Mouse (Mus musculus) mature B cell (primary cell): ENCODE measurements at regions not wholly inside any gene's neighbourhood (a gene's known extent, or its start where the extent isn't known, plus 50 kb on each side); places are given as distances from the start of the nearest gene placed in this dataset.
"Not testable (repeated sequence)": the region's sequence is repeated elsewhere in the genome, so short reads cannot be mapped to it uniquely, and the experiment has no call there.

ENCODE experiments used
- in situ Hi-C: fragments of 300-500 bp; cut with MboI; formaldehyde crosslinking; loops from 2 replicates; pipeline ENCODE4 v1.14.3; 2019

DNA sequence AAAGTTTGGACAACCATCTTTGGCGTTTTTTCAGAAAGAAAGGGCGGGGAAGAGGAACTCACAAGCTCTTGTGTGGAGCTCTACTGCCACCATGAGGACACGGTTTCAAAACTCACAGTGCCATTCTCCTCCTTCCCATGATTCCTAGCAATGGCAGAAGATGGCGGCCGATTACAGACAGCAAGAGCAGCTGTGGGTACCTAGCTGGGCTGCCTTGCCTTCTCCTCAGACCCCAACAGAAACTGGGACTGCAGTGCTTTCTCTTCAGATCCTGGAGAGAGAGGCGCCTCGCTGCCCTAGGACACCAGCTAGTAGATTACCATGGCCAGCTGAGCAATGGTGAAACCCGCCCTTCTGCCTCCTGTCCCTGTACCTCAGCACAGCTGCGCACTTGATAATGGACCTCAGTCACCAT is 174.2 kb upstream of the Olfr1324 start:
- in situ Hi-C loops: not testable (repeated sequence)

DNA sequence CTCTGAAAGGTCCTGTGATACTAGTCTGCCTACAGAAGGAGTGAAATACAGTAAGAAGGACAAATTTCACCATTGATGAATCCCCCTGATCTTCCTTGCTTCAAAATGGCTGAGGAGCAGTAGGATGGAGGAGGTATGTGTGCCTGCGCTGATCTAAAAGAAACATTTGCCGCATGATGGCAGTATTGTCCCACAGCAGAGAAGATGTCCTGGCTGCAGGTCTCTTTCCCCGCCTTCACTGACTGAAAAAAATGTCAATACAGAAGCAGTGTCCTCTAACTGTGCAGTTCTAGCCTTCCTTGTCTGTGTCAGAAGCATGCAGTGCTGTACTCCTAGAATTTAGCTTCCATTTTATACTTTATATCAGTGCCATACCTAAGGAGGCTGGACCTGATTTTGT is 172.0 kb upstream of the Olfr1324 start:
- in situ Hi-C loops: not testable (repeated sequence)

DNA sequence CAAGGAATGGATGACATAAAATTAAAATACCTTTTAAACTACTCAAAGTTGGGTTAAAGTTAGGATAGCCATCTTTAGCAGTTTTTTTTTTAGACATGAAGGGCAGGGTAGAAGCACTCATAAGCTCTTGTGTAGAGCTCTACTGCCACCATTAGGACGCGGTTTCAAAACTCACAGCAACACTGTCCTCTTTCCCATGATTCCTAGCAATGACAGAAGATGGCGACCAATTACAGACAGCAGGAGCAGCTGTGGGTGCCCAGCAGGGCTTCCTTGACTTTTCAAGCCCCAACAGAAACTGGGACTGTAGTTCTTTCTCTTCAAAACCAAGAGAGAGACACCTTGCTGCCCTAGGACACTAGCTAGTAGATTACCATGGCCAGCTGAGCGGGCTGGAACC is 171.5 kb upstream of the Olfr1324 start:
- in situ Hi-C loops: no loop called here

- in situ Hi-C loops: not testable (repeated sequence)
These were observed 169.3 kb upstream of the Olfr1324 start for GRCm38 (mm10) chrX:50597626-50598025.

DNA sequence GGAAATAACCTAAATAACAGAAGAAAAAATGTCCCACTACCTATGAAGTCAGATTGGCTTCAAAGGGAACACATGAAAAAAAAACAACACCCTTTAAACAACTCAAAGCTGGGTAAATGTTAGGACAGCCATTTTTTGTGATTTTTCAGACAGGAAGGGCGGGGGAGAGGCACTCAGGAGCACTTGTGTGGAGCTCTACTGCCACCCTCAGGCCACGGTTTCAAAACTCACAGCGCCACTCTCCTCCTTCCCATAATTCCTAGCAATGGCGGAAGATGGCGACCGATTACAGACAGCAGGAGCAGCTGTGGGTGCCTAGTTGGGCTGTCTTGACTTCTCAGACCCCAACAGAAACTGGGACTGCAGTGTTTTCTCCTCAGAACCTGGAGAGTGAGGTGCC is 168.8 kb upstream of the Olfr1324 start:
- in situ Hi-C loops: no loop called here

- in situ Hi-C loops: not testable (repeated sequence)
These were observed 166.7 kb upstream of the Olfr1324 start for GRCm38 (mm10) chrX:50594976-50595375.

- in situ Hi-C loops: no loop called here
These were observed 163.2 kb upstream of the Olfr1324 start for GRCm38 (mm10) chrX:50591477-50591876.

- in situ Hi-C loops: no loop called here
These were observed 162.5 kb upstream of the Olfr1324 start for GRCm38 (mm10) chrX:50590673-50591341.

- in situ Hi-C loops: no loop called here
These were observed 160.6 kb upstream of the Olfr1324 start for GRCm38 (mm10) chrX:50588892-50589291.

DNA sequence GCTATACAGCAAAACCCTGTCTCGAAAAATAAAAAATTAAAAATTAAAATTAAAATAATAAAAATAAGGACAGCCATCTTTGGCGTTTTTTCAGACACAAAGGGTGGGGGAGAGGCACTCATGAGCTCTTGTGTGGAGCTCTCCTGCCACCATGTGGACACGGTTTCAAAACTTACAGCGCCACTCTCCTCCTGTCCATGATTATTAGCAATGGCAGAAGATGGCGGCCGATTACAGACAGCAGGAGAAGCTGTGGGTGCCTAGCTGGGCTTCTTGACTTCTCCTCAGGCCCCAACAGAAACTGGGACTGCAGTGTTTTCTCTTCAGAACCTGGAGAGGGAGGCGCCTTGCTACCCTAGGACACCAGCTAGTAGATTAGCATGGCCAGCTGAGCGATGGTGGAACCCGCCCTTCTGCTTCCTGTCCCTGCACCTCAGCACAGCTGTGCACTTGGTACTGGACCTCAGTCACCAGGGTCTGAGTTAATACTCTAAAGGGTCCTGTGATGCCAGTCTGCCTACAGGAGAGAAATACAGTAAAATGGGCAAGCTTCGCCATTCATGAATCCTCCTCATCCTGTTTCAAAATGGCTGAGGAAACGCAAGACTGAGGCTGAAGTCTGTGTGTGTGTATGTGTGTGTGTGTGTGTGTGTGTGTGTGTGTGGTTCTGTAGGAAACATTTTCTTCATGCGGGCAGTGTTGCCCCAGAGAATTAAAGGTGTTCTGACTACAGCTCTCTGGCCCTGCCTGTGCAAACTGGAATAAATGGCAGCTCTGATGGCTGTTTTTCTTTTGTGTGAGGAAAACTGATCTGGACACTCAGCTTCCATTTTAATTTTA is 155.7 kb upstream of the Olfr1324 start:
- in situ Hi-C loops: no loop called here

GRCm38 (mm10) chrX:50580200-50580599 is 151.9 kb upstream of the Olfr1324 start:
- in situ Hi-C loops: no loop called here

DNA sequence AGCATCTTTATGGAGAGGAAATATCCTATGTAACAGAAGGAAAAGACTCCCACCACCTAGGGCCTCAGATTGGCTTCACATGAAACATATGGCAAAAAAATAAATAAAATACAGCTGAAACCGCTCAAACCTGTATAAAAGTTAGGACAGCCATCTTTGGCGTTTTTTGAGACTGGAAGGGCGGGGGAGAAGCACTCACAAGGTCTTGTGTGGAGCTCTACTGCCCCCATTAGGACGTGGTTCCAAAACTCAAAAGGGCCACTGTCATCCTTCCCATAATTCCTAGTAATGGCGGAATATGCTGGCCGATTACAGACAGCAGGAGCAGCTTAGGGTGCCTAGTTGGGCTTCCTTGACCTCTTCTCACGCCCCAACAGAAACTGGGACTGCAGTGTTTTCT is 148.5 kb upstream of the Olfr1324 start:
- in situ Hi-C loops: no loop called here

- in situ Hi-C loops: not testable (repeated sequence)
These were observed 144.1 kb upstream of the Olfr1324 start for GRCm38 (mm10) chrX:50572191-50573095.

DNA sequence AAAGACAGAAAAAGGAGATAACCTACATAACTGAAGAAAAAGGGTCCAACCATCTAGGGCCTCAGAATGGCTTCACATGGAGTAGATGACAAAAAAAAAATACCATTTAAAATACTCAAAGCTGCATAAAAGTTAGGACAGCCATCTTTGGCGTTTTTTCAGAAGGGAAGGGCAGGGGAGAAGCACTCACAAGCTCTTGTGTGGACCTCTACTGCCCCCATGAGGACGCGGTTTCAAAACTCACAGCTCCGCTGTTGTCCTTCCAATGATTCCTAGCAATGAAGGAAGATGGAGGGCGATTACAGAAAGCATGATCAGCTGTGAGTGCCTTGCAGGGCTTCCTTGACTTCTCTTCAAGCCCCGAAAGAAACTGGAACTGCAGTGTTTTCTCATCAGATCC is 140.8 kb upstream of the Olfr1324 start:
- in situ Hi-C loops: no loop called here

- in situ Hi-C loops: no loop called here
These were observed 138.0 kb upstream of the Olfr1324 start for GRCm38 (mm10) chrX:50566345-50566744.

DNA sequence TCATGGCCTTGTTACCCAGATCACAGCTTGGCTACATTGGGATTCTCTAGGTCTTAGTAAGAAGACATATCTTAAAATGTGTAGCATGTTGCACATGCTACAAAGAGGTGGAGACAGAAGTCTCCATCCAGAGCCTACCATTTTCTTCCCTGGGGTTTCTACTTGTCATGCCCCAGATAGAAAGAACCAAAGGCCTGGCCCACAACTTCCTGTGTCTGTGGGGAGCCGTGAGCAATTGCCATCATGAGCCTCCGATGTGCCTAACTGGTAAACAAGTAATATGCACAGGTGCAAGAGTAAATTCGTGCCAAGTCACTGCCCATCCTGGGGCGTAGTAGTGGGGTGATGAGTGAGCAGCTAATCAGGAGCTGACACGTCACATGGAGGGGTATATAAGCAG is 136.7 kb upstream of the Olfr1324 start:
- in situ Hi-C loops: not testable (repeated sequence)

DNA sequence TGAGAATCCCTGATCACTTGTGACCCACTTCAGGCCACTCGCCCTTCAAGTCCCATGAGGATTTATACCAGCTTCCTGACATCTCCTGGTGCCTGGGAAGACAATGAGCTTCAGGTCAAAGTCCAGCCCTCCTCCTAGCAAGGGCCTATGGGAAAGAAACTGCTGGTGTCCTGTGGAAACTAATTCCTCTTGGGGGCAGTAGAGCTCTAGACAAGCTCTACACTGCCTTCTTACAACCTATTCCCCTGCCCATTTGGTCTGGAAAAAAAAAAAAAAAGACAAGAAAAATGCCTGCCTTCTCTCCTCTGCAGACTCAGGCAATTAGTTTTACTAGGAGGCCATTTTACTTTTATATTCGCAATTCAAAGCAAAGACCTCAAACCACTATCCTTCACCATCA is 132.6 kb upstream of the Olfr1324 start:
- in situ Hi-C loops: no loop called here

GRCm38 (mm10) chrX:50550297-50550696 is 122.0 kb upstream of the Olfr1324 start:
- in situ Hi-C loops: no loop called here

DNA sequence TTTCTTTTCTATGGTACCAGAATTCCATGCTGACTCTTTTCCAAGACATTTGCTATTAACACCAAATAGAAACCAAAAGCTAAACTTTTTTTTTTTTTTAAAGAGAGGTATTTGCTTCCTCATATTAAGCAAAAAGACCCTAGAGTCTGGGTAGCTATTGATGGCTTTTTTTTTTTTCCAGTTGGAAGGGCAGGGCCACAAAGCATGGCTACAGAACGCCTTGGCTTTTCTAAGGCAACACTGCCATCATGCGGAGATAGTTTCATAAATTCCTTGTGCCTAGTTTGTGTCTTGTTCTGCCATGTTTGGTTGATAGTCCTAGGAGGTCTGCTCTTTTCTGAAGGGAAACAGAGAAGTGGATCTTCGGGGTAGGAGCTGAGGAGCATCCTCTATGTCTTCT is 121.4 kb upstream of the Olfr1324 start:
- in situ Hi-C loops: no loop called here

DNA sequence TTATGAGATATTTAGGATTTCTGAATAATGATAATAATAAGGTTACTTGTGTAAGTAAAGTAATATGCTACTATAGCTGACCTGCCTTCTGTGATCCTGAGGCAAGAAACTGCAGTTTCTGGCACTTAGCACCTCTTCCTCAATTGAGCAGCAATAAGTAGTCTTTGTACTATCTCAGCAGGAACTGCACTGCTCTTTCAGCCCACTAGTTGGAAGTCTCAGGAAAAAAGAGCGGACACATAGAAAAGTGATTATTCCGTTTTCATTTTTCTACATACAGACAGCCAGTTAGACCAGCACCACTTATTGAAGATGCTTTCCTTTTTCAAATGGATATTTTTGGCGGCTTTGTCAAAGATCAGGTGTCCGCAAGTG is 109.5 kb upstream of the Olfr1324 start:
- in situ Hi-C loops: not testable (repeated sequence)

DNA sequence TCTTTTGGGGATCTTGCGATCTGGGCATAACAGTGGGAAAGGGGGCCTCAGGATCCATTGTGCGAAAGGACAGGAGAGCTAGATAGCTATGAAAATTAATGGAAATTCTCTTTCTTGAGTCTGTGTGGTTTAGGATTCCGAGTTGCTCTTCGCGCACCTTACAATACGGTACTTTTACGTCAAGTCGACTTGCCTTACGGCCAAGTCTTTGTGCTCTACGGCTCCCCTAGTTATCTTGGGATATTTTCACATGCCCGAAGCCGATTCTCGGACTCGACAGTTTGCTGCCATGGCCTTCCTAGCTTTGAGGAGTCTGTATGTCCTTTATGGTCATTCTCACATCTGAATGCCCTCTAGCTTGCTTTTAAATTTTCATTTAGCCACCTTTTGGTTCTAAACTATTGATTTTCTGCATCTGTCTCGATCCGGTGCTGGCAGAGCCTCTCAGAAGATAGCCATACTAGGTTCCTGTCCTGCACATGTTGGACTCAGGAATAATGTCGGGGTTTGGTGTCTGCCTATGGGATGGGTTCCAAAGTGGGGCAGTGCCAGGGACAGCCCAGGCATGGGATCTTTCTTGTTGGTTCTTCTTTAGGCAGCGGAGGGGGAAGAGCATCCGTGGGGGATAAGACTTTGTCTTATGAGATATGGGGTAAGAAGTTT is 109.0 kb upstream of the Olfr1324 start:
- in situ Hi-C loops: no loop called here

GRCm38 (mm10) chrX:50504047-50504446 is 75.7 kb upstream of the Olfr1324 start:
- in situ Hi-C loops: no loop called here
